Mouse (Mus musculus) heart, postnatal 4 days (tissue): ENCODE data around the gene Poldip2. TPM values are rescaled to one million over a fixed set of nuclear protein-coding genes. Genes with fewer than 3 reads are reported as not detected.

Experiments used
- DNase-seq: peaks from one replicate; pipeline ENCODE4 v3.0.0; 2021
- total RNA-seq, 2 experiments: library from RNA; stranded (reverse); gene quantifications; 2 replicates each; pipeline ENCODE4 v1.2.3; 2021

Poldip2 gene
- 100 to 1,000 TPM; 148 to 152 TPM for total RNA-seq

GRCm38 (mm10) chr11:78512025-78512957 is at the start of gene Poldip2, which contains the start of gene Tmem199:
Gene Poldip2, plus strand, starts transcription at chr11:78512193.
Gene Tmem199, minus strand, starts transcription at chr11:78512172.
- DNase-seq, result peak; percentile 92

GRCm38 (mm10) chr11:78462669-78463068 is 49.3 kb upstream of the Poldip2 start:
- DNase-seq, result no peak

GRCm38 (mm10) chr11:78463286-78464036 is 48.5 kb upstream of the Poldip2 start:
- DNase-seq, result no peak

- DNase-seq, result no peak
These were observed 46.9 kb upstream of the Poldip2 start for GRCm38 (mm10) chr11:78465116-78465515.

- DNase-seq, result peak; percentile 91
These were observed 46.3 kb upstream of the Poldip2 start, which contains the start of gene Slc46a1 for GRCm38 (mm10) chr11:78465568-78466180. Gene Slc46a1, plus strand, starts transcription at chr11:78465697.

GRCm38 (mm10) chr11:78466242-78466912 is 45.6 kb upstream of the Poldip2 start:
- DNase-seq, result no peak

GRCm38 (mm10) chr11:78467515-78467914 is 44.5 kb upstream of the Poldip2 start:
- DNase-seq, result no peak

GRCm38 (mm10) chr11:78467932-78468331 is 44.1 kb upstream of the Poldip2 start:
- DNase-seq, result no peak

- no peak for DNase-seq
These were observed 40.5 kb upstream of the Poldip2 start for GRCm38 (mm10) chr11:78471326-78472103.

- no peak for DNase-seq
These were observed 36.7 kb upstream of the Poldip2 start for GRCm38 (mm10) chr11:78475289-78475688.

GRCm38 (mm10) chr11:78483639-78484038 is 28.4 kb upstream of the Poldip2 start:
- DNase-seq, result no peak

- peak; percentile 78 for DNase-seq
These were observed 23.8 kb upstream of the Poldip2 start for GRCm38 (mm10) chr11:78488168-78488567.

- DNase-seq, result peak; percentile 29
These were observed 21.2 kb upstream of the Poldip2 start for GRCm38 (mm10) chr11:78490781-78491241.

GRCm38 (mm10) chr11:78495904-78496303 is 16.1 kb upstream of the Poldip2 start:
- DNase-seq, result peak; percentile 75

- peak; percentile 22 for DNase-seq
These were observed 14.9 kb upstream of the Poldip2 start for GRCm38 (mm10) chr11:78497071-78497541.

- DNase-seq, result peak; percentile 85
These were observed 14.2 kb upstream of the Poldip2 start, which contains the start of gene Sarm1 for GRCm38 (mm10) chr11:78497544-78498522. Gene Sarm1, minus strand, starts transcription at chr11:78497754.

- DNase-seq, result no peak
These were observed 13.0 kb upstream of the Poldip2 start, which contains the start of gene Vtn for GRCm38 (mm10) chr11:78499004-78499403. Gene Vtn, plus strand, starts transcription at chr11:78499091.

- DNase-seq, result no peak
These were observed 12.4 kb upstream of the Poldip2 start for GRCm38 (mm10) chr11:78499543-78499942.

- no peak for DNase-seq
These were observed 11.3 kb upstream of the Poldip2 start for GRCm38 (mm10) chr11:78500623-78501202.
